Mouse (Mus musculus) heart, embryonic 10.5 days (tissue): ENCODE measurements around the gene Mtcl1. TPM values are rescaled to one million over a fixed set of nuclear protein-coding genes. Genes with fewer than 3 reads are reported as not detected.
"Not testable (repeated sequence)": the region's sequence is repeated elsewhere in the genome, so short reads cannot be mapped to it uniquely, and the experiment has no call there.

Source experiments
- DNase-seq: peaks from one replicate; pipeline ENCODE4 v3.0.0-alpha.2; 2017; ENCODE audit warnings: low spot score
- H3K27ac ChIP-seq: fragments of 300-500 bp; sonication (generic); 2 replicates; pipeline ENCODE4 v1.5.1; 2016; ENCODE audit warnings: mild to moderate bottlenecking
- H3K27me3 ChIP-seq: fragments of 300-500 bp; sonication (generic); 2 replicates; pipeline ENCODE4 v1.6.1; 2016; ENCODE audit warnings: mild to moderate bottlenecking; ENCODE audit not compliant: poor library complexity, insufficient read depth, severe bottlenecking
- H3K36me3 ChIP-seq: fragments of 300-500 bp; sonication (generic); 2 replicates; pipeline ENCODE4 v1.6.1; 2016; ENCODE audit warnings: mild to moderate bottlenecking, moderate library complexity
- H3K4me1 ChIP-seq: fragments of 300-500 bp; sonication (generic); 2 replicates; pipeline ENCODE4 v1.6.1; 2016; ENCODE audit warnings: mild to moderate bottlenecking
- H3K4me3 ChIP-seq: fragments of 300-500 bp; sonication (generic); 2 replicates; pipeline ENCODE4 v1.5.1; 2016; ENCODE audit warnings: mild to moderate bottlenecking, moderate library complexity
- H3K9me3 ChIP-seq: fragments of 300-500 bp; sonication (generic); 2 replicates; pipeline ENCODE4 v1.6.1; 2016; ENCODE audit warnings: mild to moderate bottlenecking, moderate library complexity
- WGBS: fragments of 180-500 bp; shearing (Covaris S2); methylation state at CpG from one replicate; pipeline ENCODE4 v1.1.7; 2016; 5-methylcytosine and 5-hydroxymethylcytosine counted together
- polyA plus RNA-seq: library from polyadenylated mRNA; unstranded; fragments of >200 nt; fragmentation: Nextera tagmentation; extraction: Ambion mirVana; gene quantifications from 2 replicates; pipeline ENCODE4 v1.2.1, GENCODE M21; 2016

Mtcl1 gene
- polyA plus RNA-seq, 1 experiment from 2014 or later: 3.7 TPM

- Histone ChIP-seq H3K27ac (no peak overlapping the region), H3K9me3 (no peaks in the 10 kb centered on the region), H3K4me3 (no peak overlapping the region), H3K36me3 (peaks cover 9% of the 10 kb centered on the region; the same call in 1 of the 2 replicates), H3K27me3 (no peaks in the 10 kb centered on the region), H3K4me1 (peaks cover 10% of the 10 kb centered on the region; the same call in 1 of the 2 replicates)
- no peak for DNase-seq
- WGBS: 56% methylated on average over 8 of the region's 8 CpGs
These were observed 9.7 kb downstream of the Mtcl1 start for GRCm38 (mm10) chr17:66439888-66440287.

GRCm38 (mm10) chr17:66439051-66439753 is 10.3 kb downstream of the Mtcl1 start:
- Histone ChIP-seq H3K27me3 (no peaks in the 10 kb centered on the region), H3K36me3 (peaks cover 9% of the 10 kb centered on the region; the same call in 1 of the 2 replicates), H3K9me3 (no peaks in the 10 kb centered on the region), H3K4me1 (peaks cover 10% of the 10 kb centered on the region; the same call in 1 of the 2 replicates), H3K27ac (no peak overlapping the region), H3K4me3 (no peak overlapping the region)
- no peak for DNase-seq
- WGBS: 23% methylated on average over 11 of the region's 11 CpGs

- Histone ChIP-seq H3K27ac (no peak overlapping the region), H3K4me3 (no peak overlapping the region), H3K27me3 (no peaks in the 10 kb centered on the region), H3K9me3 (no peaks in the 10 kb centered on the region), H3K4me1 (peaks cover 10% of the 10 kb centered on the region; the same call in 1 of the 2 replicates), H3K36me3 (peaks cover 9% of the 10 kb centered on the region; the same call in 1 of the 2 replicates)
- 86% methylated on average over 12 of the region's 12 CpGs for WGBS
- no peak for DNase-seq
These were observed 11.4 kb downstream of the Mtcl1 start for GRCm38 (mm10) chr17:66438137-66438536.

- DNase-seq: no peak
- Histone ChIP-seq H3K27ac (no peak overlapping the region), H3K36me3 (peaks cover 9% of the 10 kb centered on the region; the same call in 1 of the 2 replicates), H3K4me3 (no peak overlapping the region), H3K27me3 (no peaks in the 10 kb centered on the region), H3K4me1 (peaks cover 10% of the 10 kb centered on the region; the same call in 1 of the 2 replicates), H3K9me3 (no peaks in the 10 kb centered on the region)
- 79% methylated on average over 8 of the region's 8 CpGs for WGBS
These were observed 12.7 kb downstream of the Mtcl1 start for GRCm38 (mm10) chr17:66436811-66437210.

GRCm38 (mm10) chr17:66435982-66436381 is 13.6 kb downstream of the Mtcl1 start:
- peaks cover 10% of the 10 kb centered on the region; the same call in 1 of the 2 replicates for H3K4me1 ChIP-seq
- no peak overlapping the region for H3K27ac ChIP-seq
- peaks cover 9% of the 10 kb centered on the region; the same call in 1 of the 2 replicates for H3K36me3 ChIP-seq
- no peak overlapping the region for H3K4me3 ChIP-seq
- no peaks in the 10 kb centered on the region for H3K9me3 ChIP-seq
- no peak for DNase-seq
- no peaks in the 10 kb centered on the region for H3K27me3 ChIP-seq
- WGBS: 94% methylated on average over 15 of the region's 15 CpGs

GRCm38 (mm10) chr17:66435007-66435406 is 14.5 kb downstream of the Mtcl1 start:
- Histone ChIP-seq H3K4me1 (peaks cover 10% of the 10 kb centered on the region; the same call in 1 of the 2 replicates), H3K27ac (no peak overlapping the region), H3K36me3 (peaks cover 9% of the 10 kb centered on the region; the same call in 1 of the 2 replicates), H3K9me3 (no peaks in the 10 kb centered on the region), H3K27me3 (no peaks in the 10 kb centered on the region), H3K4me3 (no peak overlapping the region)
- DNase-seq: no peak
- whole genome bisulfite sequencing: 93% methylated on average over 14 of the region's 14 CpGs

GRCm38 (mm10) chr17:66434566-66434965 is 15.0 kb downstream of the Mtcl1 start:
- no peak overlapping the region for H3K27ac ChIP-seq
- H3K9me3 ChIP-seq: no peaks in the 10 kb centered on the region
- H3K36me3 ChIP-seq: peaks cover 9% of the 10 kb centered on the region; the same call in 1 of the 2 replicates
- H3K4me1 ChIP-seq: peaks cover 9% of the 10 kb centered on the region; the same call in 1 of the 2 replicates
- no peak for DNase-seq
- WGBS: 86% methylated on average over 7 of the region's 7 CpGs
- H3K27me3 ChIP-seq: no peaks in the 10 kb centered on the region
- H3K4me3 ChIP-seq: no peak overlapping the region

- 91% methylated on average over 4 of the region's 4 CpGs for WGBS
- H3K9me3 ChIP-seq, DNase-seq, H3K36me3 ChIP-seq, H3K27ac ChIP-seq, H3K27me3 ChIP-seq, H3K4me1 ChIP-seq, H3K4me3 ChIP-seq: not testable (repeated sequence)
These were observed 24.9 kb downstream of the Mtcl1 start for GRCm38 (mm10) chr17:66424601-66425000.

- Histone ChIP-seq H3K27ac (no peak overlapping the region), H3K4me1 (peaks cover 30% of the 10 kb centered on the region), H3K27me3 (no peaks in the 10 kb centered on the region), H3K9me3 (no peaks in the 10 kb centered on the region), H3K4me3 (no peak overlapping the region), H3K36me3 (peaks cover 7% of the 10 kb centered on the region; the same call in 1 of the 2 replicates)
- DNase-seq: no peak
- 58% methylated on average over 8 of the region's 8 CpGs for WGBS
These were observed 30.1 kb downstream of the Mtcl1 start for GRCm38 (mm10) chr17:66419421-66419820.

- no peaks in the 10 kb centered on the region for H3K36me3 ChIP-seq
- H3K27me3 ChIP-seq: no peaks in the 10 kb centered on the region
- H3K9me3 ChIP-seq: no peaks in the 10 kb centered on the region
- 17% methylated on average over 4 of the region's 4 CpGs for WGBS
- peak overlapping the region; percentile 23; the same call in 1 of the 2 replicates for H3K27ac ChIP-seq
- DNase-seq: no peak
- H3K4me3 ChIP-seq: no peak overlapping the region
- H3K4me1 ChIP-seq: peaks cover 33% of the 10 kb centered on the region
These were observed 31.8 kb downstream of the Mtcl1 start for GRCm38 (mm10) chr17:66417748-66418147.

GRCm38 (mm10) chr17:66417329-66417728 is 32.2 kb downstream of the Mtcl1 start:
- H3K27ac ChIP-seq: 0 out of 2 replicates have a peak overlapping the region, but pooled peaks have one; percentile 22
- no peaks in the 10 kb centered on the region for H3K36me3 ChIP-seq
- H3K4me3 ChIP-seq: no peak overlapping the region
- H3K9me3 ChIP-seq: no peaks in the 10 kb centered on the region
- DNase-seq: no peak
- 81% methylated on average over 5 of the region's 5 CpGs for WGBS
- H3K4me1 ChIP-seq: peaks cover 37% of the 10 kb centered on the region
- H3K27me3 ChIP-seq: no peaks in the 10 kb centered on the region

- peaks cover 41% of the 10 kb centered on the region for H3K4me1 ChIP-seq
- whole genome bisulfite sequencing: 78% methylated on average over 14 of the region's 14 CpGs
- no peak overlapping the region for H3K4me3 ChIP-seq
- H3K36me3 ChIP-seq: no peaks in the 10 kb centered on the region
- no peaks in the 10 kb centered on the region for H3K9me3 ChIP-seq
- H3K27me3 ChIP-seq: no peaks in the 10 kb centered on the region
- no peak for DNase-seq
- H3K27ac ChIP-seq: 0 out of 2 replicates have a peak overlapping the region, but pooled peaks have one; percentile 22
These were observed 32.7 kb downstream of the Mtcl1 start for GRCm38 (mm10) chr17:66416841-66417313.

- Histone ChIP-seq H3K9me3 (no peaks in the 10 kb centered on the region), H3K27ac (no peak overlapping the region), H3K36me3 (no peaks in the 10 kb centered on the region), H3K27me3 (no peaks in the 10 kb centered on the region), H3K4me3 (no peak overlapping the region), H3K4me1 (peaks cover 42% of the 10 kb centered on the region)
- 63% methylated on average over 7 of the region's 7 CpGs for WGBS
- DNase-seq: no peak
These were observed 33.1 kb downstream of the Mtcl1 start for GRCm38 (mm10) chr17:66416436-66416835.
